Mouse (Mus musculus) erythroblast, embryonic 14.5 days (primary cell): ENCODE data around the gene Rbm5.

Experiments used
- GATA1 ChIP-seq: IDR thresholded peaks from 2 replicates; pipeline ENCODE4 v1.6.1; 2012; ENCODE audit warnings: low read length, inconsistent platforms, mixed read lengths
- TAL1 ChIP-seq: IDR thresholded peaks from 3 replicates; pipeline ENCODE4 v1.6.1; 2012; ENCODE audit warnings: low read length, inconsistent platforms, mixed read lengths

- TF ChIP-seq GATA1 (no peak), TAL1 (no peak)
Observed at GRCm38 (mm10) chr9:107727041-107727440, 43.8 kb downstream of the Rbm5 start.
